Mouse (Mus musculus): ENCODE measurements at regions not wholly inside any gene's neighbourhood (a gene's known extent, or its start where the extent isn't known, plus 50 kb on each side); places are given as distances from the start of the nearest gene placed in this dataset.
A peak's percentile ranks its signal among the peaks of the same experiment; 100 is the strongest.

GRCm38 (mm10) chr2:47424910-47425309 lies 1389.0 kb upstream of the Acvr2a start:
- peak; percentile 77 for ATAC-seq (ENCODE audit: low TSS enrichment)

DNA sequence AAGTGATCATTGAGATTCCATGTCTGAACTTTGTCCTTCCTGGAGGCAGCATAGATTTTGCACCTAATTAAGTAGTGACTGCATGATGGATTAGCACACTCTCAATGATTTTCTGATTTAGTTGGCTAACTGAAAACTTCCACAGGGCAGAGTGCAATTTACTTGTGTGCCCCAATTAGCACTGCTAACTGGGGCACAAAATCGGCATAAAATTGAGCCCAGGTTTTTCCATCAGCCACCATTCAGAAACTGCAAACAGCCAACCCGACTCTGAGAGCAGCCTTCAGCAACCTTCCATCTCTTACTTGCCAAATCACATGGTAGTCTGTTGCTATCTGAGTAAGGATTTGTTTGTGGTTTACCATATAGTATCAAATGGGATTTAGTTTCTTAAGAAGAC lies 1384.1 kb upstream of the Acvr2a start:
- peak; percentile 67 for ATAC-seq (ENCODE audit: low TSS enrichment)

- no peak for ATAC-seq (ENCODE audit: low TSS enrichment)
Measured at GRCm38 (mm10) chr2:47466043-47466442, 1347.9 kb upstream of the Acvr2a start.

- ATAC-seq (ENCODE audit: low TSS enrichment), result no peak; the same call in 1 of the 2 replicates
Measured at GRCm38 (mm10) chr2:47491874-47492539, 1321.9 kb upstream of the Acvr2a start.
